Mouse (Mus musculus): ENCODE data around the gene Golt1b. TPM values are rescaled to one million over a fixed set of nuclear protein-coding genes. Genes with fewer than 3 reads are reported as not detected.

Golt1b gene
- total and polyA plus RNA-seq, 3 experiments = 45.3 to 54.7 TPM; not detected in 1

DNA sequence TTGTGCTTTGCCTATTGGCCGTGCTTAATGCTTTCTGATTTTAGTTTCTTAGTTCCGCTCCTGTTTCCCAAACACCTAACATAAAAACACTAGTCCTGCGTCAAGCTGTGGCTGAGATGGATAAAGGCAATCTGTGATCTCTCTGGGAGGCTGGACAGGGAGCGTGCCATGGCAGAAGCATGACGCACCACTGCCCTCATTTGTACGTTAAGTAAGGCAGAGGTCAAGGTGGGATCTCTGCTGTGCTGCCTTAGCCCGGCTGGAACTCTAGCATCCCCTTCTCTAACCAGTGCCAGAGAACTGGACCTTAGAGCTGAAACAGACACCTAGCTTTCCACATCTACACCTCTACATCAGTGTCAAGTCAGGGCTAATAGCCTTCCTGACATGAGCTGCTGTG lies 5.4 kb upstream of the Golt1b start:
- no peaks in the 10 kb centered on the region for H3K27me3 ChIP-seq (ENCODE audit: control insufficient read depth in 1 of 2, insufficient read depth in 2 of 2, low read length in 2 of 2)
- no peak overlapping the region for H3K4me3 ChIP-seq (ENCODE audit: control insufficient read depth in 1 of 2, insufficient read depth in 1 of 2, low read depth in 2 of 2, low read length in 2 of 2)
- H3K27ac ChIP-seq (ENCODE audit: control insufficient read depth, low read depth, low read length) = no peak overlapping the region
- no peaks in the 10 kb centered on the region for H3K9me3 ChIP-seq (replicated peaks; ENCODE audit: insufficient read depth, low read length)
- H3K36me3 ChIP-seq (ENCODE audit: control insufficient read depth in 1 of 2, insufficient read depth in 2 of 2, low read length in 2 of 2) = peaks cover 1 to 20% of the 10 kb centered on the region in 2 experiments; a peak in 3 of 4 replicates
- DNase-seq (ENCODE audit: low read depth, low spot score) = no peak
- peaks cover 7 to 10% of the 10 kb centered on the region in 2 experiments for H3K4me1 ChIP-seq (ENCODE audit: control insufficient read depth in 1 of 2, insufficient read depth in 2 of 2, low read length in 2 of 2)
- H3K79me2 ChIP-seq (ENCODE audit: control insufficient read depth, insufficient read depth, low read length, poor library complexity) = peaks cover 29% of the 10 kb centered on the region
- no peak for TF ChIP-seq SMC3 (IDR thresholded peaks at IDR 0.05; ENCODE audit: low read depth, low read length)
- TF ChIP-seq ZKSCAN1 (IDR thresholded peaks at IDR 0.05; ENCODE audit: low read depth, low read length) = no peak
- no peak for TF ChIP-seq UBTF (IDR thresholded peaks at IDR 0.05; ENCODE audit: borderline replicate concordance, insufficient read depth, low read depth, low read length)
- no peak for TF ChIP-seq ELF1 (IDR thresholded peaks at IDR 0.05; ENCODE audit: low read depth, low read length)
- TF ChIP-seq NELFE (IDR thresholded peaks at IDR 0.05; ENCODE audit: low read depth, low read length) = no peak
- no peak for TF ChIP-seq RAD21 (IDR thresholded peaks at IDR 0.05; ENCODE audit: low read depth, low read length)
- no peak for TF ChIP-seq MAZ (IDR thresholded peaks at IDR 0.05; ENCODE audit: low read depth, low read length)
- no peak for TF ChIP-seq HCFC1 (IDR thresholded peaks at IDR 0.05; ENCODE audit: low read depth, low read length)
- no peak for TF ChIP-seq POLR2AphosphoS2 (IDR thresholded peaks at IDR 0.05; ENCODE audit: low read length)
- no peak for TF ChIP-seq NRF1 (IDR thresholded peaks at IDR 0.05; ENCODE audit: insufficient read depth, low read depth, low read length, poor library complexity, severe bottlenecking)
- no peak for TF ChIP-seq MAX (IDR thresholded peaks at IDR 0.05; ENCODE audit: low read length)
- TF ChIP-seq E2F4 (IDR thresholded peaks at IDR 0.05; ENCODE audit: borderline replicate concordance, low read depth, low read length) = no peak
- no peak for TF ChIP-seq ZMIZ1 (IDR thresholded peaks at IDR 0.05; ENCODE audit: low read depth, low read length)
- TF ChIP-seq ZNF384 (IDR thresholded peaks at IDR 0.05; ENCODE audit: low read depth, low read length) = no peak
- no peak for TF ChIP-seq ZC3H11A (IDR thresholded peaks at IDR 0.05; ENCODE audit: low read depth, low read length)
- TF ChIP-seq MAFK (IDR thresholded peaks at IDR 0.05; ENCODE audit: borderline replicate concordance, low read depth, low read length) = no peak
- no peak for TF ChIP-seq USF1 (IDR thresholded peaks at IDR 0.05; ENCODE audit: low read depth, low read length)
- no peak for TF ChIP-seq CHD2 (IDR thresholded peaks at IDR 0.05; ENCODE audit: low read length)
- no peak for TF ChIP-seq SIN3A (IDR thresholded peaks at IDR 0.05; ENCODE audit: low read length)
- no peak overlapping the region for H3K9ac ChIP-seq (ENCODE audit: control insufficient read depth, low read depth, low read length, poor library complexity, severe bottlenecking)

DNA sequence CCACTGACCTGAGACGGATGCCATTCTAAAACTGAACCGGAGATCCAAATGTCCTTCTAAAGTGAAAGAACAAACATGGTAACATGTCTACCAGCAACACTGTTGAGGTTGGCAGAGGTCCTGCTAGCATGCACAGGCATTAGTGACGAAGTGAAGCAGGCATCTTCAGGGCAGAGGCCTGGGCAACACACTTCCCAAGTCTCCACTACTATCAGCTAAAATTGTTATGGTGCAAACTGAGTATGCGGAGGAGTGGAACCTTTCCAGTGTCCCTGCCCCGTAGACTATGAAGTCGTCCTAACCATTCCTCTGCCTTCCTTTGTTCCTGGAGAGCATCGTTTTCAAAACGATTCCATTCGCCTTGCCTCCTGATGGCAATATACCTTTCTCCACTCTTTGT lies 2.5 kb upstream of the Golt1b start:
- Histone ChIP-seq H3K27ac (ENCODE audit: control insufficient read depth, low read depth, low read length) (no peak overlapping the region), H3K27me3 (ENCODE audit: control insufficient read depth in 1 of 2, insufficient read depth in 2 of 2, low read length in 2 of 2) (no peaks in the 10 kb centered on the region), H3K36me3 (ENCODE audit: control insufficient read depth in 1 of 2, insufficient read depth in 2 of 2, low read length in 2 of 2) (peaks cover 0 to 27% of the 10 kb centered on the region in 2 experiments; a peak in 2 of 4 replicates), H3K4me3 (ENCODE audit: control insufficient read depth in 1 of 2, insufficient read depth in 1 of 2, low read depth in 2 of 2, low read length in 2 of 2) (no peak overlapping the region), H3K9me3 (replicated peaks; ENCODE audit: insufficient read depth, low read length) (no peaks in the 10 kb centered on the region), H3K79me2 (ENCODE audit: control insufficient read depth, insufficient read depth, low read length, poor library complexity) (peaks cover 51% of the 10 kb centered on the region), H3K4me1 (ENCODE audit: control insufficient read depth in 1 of 2, insufficient read depth in 2 of 2, low read length in 2 of 2) (peaks cover 9 to 18% of the 10 kb centered on the region in 2 experiments), H3K9ac (ENCODE audit: control insufficient read depth, low read depth, low read length, poor library complexity, severe bottlenecking) (no peak overlapping the region)
- TF ChIP-seq BHLHE40 (IDR thresholded peaks at IDR 0.05; ENCODE audit: borderline replicate concordance, low read depth, low read length) = no peak
- TF ChIP-seq HCFC1 (IDR thresholded peaks at IDR 0.05; ENCODE audit: low read depth, low read length) = no peak
- TF ChIP-seq E2F4 (IDR thresholded peaks at IDR 0.05; ENCODE audit: borderline replicate concordance, low read depth, low read length) = no peak
- no peak for TF ChIP-seq MYB (IDR thresholded peaks at IDR 0.05; ENCODE audit: low read depth, low read length)
- TF ChIP-seq CHD1 (IDR thresholded peaks at IDR 0.05; ENCODE audit: low read depth, low read length) = no peak
- no peak for TF ChIP-seq UBTF (IDR thresholded peaks at IDR 0.05; ENCODE audit: borderline replicate concordance, insufficient read depth, low read depth, low read length)
- no peak for TF ChIP-seq POLR2AphosphoS2 (IDR thresholded peaks at IDR 0.05; ENCODE audit: low read length)
- TF ChIP-seq TCF12 (IDR thresholded peaks at IDR 0.05; ENCODE audit: low read depth, low read length) = no peak
- no peak for TF ChIP-seq USF1 (IDR thresholded peaks at IDR 0.05; ENCODE audit: low read depth, low read length)
- no peak for TF ChIP-seq NRF1 (IDR thresholded peaks at IDR 0.05; ENCODE audit: insufficient read depth, low read depth, low read length, poor library complexity, severe bottlenecking)
- TF ChIP-seq CTCF (IDR thresholded peaks at IDR 0.05 in 2 of 3, conservative IDR thresholded peaks at IDR 0.05 in 1 of 3; ENCODE audit: control insufficient read depth in 1 of 3, insufficient read depth in 1 of 3, low read depth in 2 of 3, low read length in 3 of 3, poor library complexity in 1 of 3, severe bottlenecking in 1 of 3) = no peak
- TF ChIP-seq CHD2 (IDR thresholded peaks at IDR 0.05; ENCODE audit: low read length) = no peak
- no peak for TF ChIP-seq MXI1 (IDR thresholded peaks at IDR 0.05; ENCODE audit: low read depth, low read length)
- no peak for TF ChIP-seq POLR2AphosphoS5 (IDR thresholded peaks at IDR 0.05; ENCODE audit: borderline replicate concordance, low read depth, low read length)
- no peak for TF ChIP-seq MEF2A (IDR thresholded peaks at IDR 0.05; ENCODE audit: extremely low read depth, insufficient replicate concordance, low read depth, low read length, poor library complexity, severe bottlenecking)
- TF ChIP-seq ZNF384 (IDR thresholded peaks at IDR 0.05; ENCODE audit: low read depth, low read length) = no peak
- TF ChIP-seq USF2 (IDR thresholded peaks at IDR 0.05; ENCODE audit: borderline replicate concordance in 1 of 2, insufficient read depth in 1 of 2, low read depth in 1 of 2, low read length in 2 of 2) = no peak
- DNase-seq (ENCODE audit: low read depth, low spot score) = no peak
